Mouse (Mus musculus): ENCODE data around the gene Nbr1. TPM values are rescaled to one million over a fixed set of nuclear protein-coding genes. Genes with fewer than 3 reads are reported as not detected.
A peak's percentile ranks its signal among the peaks of the same experiment; 100 is the strongest.

The Nbr1 gene
- polyA plus RNA-seq, 1 experiment, result 107 TPM

DNA sequence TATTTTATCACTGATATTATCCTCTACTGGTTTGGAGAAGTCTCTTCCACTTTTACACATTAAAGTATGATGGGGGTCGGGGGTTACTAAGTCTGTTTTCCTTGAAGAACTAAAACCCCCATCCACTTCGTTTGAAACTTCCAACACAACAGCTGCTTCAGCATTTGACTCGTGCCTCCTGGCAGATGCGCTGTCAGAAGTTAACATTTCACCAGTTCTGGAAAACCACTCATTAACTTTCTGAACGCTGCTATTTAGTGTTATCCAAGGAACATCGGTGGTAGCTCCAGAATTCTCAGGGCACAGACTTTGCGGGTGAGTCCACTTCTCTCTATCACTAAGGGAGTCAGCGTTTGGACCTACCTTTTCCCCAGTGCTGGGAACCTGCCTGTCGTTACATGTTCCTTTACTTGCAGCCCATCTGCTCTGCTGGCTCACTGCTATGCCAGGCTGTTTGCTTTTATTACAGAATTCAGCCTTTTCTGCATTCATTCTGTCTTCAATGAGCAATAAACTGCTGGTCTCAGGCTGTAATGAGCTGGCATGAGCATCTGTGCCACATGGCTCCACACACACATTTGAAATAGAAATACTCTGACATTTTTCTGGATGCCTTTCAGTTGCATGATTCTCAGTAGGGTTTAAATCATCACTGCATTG, 25.9 kb upstream of the Nbr1 start:
- WGBS, result 57% methylated on average over 9 of the region's 9 CpGs
- no peak overlapping the region for H3K4me3 ChIP-seq (ENCODE audit: insufficient read depth, low read depth, low read length)
- H3K4me1 ChIP-seq (ENCODE audit: control insufficient read depth, insufficient read depth, low read length), result peaks cover 4% of the 10 kb centered on the region; the same call in 1 of the 2 replicates
- DNase-seq, result peak; percentile 80
- no peak overlapping the region for H3K27ac ChIP-seq (ENCODE audit: insufficient read depth, low read depth, low read length)
- H3K27me3 ChIP-seq (replicated peaks; ENCODE audit: control insufficient read depth, insufficient read depth, low read length), result no peaks in the 10 kb centered on the region
- TF ChIP-seq POLR2A (IDR thresholded peaks at IDR 0.05; ENCODE audit: low read depth, low read length) (no peak), CTCF (conservative IDR thresholded peaks at IDR 0.05; ENCODE audit: insufficient read depth, insufficient read length, low read depth, low read length) (no peak)
- no peaks in the 10 kb centered on the region for H3K36me3 ChIP-seq (ENCODE audit: control insufficient read depth, insufficient read depth, low read length)

DNA sequence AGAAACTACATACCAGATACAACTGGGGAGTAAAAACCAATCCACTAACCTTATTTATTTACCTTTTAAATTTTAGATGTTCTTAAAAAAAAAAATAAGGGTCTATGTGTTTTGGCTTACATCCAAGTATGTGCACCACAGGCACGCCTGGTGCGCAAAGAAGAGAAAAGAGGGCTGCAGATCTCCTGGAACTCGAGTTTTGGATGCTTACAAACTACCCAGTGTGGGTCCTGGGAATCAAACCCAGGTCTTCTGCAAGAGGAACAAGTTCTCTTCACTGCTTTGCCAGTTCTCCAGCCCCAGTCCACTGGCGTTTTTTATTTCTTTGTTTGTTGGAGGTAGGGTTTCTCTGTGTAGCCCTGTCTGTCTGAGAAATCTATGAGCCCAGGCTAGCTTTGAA, 25.3 kb upstream of the Nbr1 start:
- Histone ChIP-seq H3K27me3 (replicated peaks; ENCODE audit: control insufficient read depth, insufficient read depth, low read length) (no peaks in the 10 kb centered on the region), H3K27ac (ENCODE audit: insufficient read depth, low read depth, low read length) (no peak overlapping the region), H3K36me3 (ENCODE audit: control insufficient read depth, insufficient read depth, low read length) (no peaks in the 10 kb centered on the region), H3K4me3 (ENCODE audit: insufficient read depth, low read depth, low read length) (no peak overlapping the region), H3K4me1 (ENCODE audit: control insufficient read depth, insufficient read depth, low read length) (peaks cover 4% of the 10 kb centered on the region; the same call in 1 of the 2 replicates)
- WGBS, result 83% methylated on average over 4 of the region's 4 CpGs
- DNase-seq, result no peak
- no peak for TF ChIP-seq CTCF (conservative IDR thresholded peaks at IDR 0.05; ENCODE audit: insufficient read depth, insufficient read length, low read depth, low read length)
- no peak for TF ChIP-seq POLR2A (IDR thresholded peaks at IDR 0.05; ENCODE audit: low read depth, low read length)

DNA sequence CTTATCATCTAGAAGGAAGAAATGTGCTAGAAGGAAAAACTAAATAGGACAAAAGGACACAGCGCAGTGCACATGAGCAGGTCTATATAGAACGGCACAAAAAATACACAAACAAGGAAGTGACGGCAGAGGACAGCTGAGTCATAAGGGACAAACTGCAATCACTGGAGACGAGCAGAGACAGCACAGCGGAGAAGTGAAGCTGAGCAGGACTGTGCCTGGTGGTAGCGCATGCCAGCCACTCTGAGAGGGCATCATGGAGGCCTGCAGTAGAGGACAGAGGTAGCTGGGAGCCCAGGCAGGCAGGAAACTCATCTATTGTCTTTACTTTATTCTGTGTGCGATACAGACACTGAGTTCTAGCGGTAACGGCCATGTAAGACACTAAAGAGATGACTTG, 8.4 kb upstream of the Nbr1 start:
- no peak overlapping the region for H3K4me3 ChIP-seq (ENCODE audit: insufficient read depth, low read depth, low read length)
- H3K36me3 ChIP-seq (ENCODE audit: control insufficient read depth, insufficient read depth, low read length), result no peaks in the 10 kb centered on the region
- TF ChIP-seq CTCF (conservative IDR thresholded peaks at IDR 0.05; ENCODE audit: insufficient read depth, insufficient read length, low read depth, low read length), result no peak
- no peak for TF ChIP-seq POLR2A (IDR thresholded peaks at IDR 0.05; ENCODE audit: low read depth, low read length)
- H3K27ac ChIP-seq (ENCODE audit: insufficient read depth, low read depth, low read length), result no peak overlapping the region
- WGBS, result 83% methylated on average over 9 of the region's 9 CpGs
- DNase-seq, result no peak
- H3K4me1 ChIP-seq (ENCODE audit: control insufficient read depth, insufficient read depth, low read length), result no peaks in the 10 kb centered on the region
- no peaks in the 10 kb centered on the region for H3K27me3 ChIP-seq (replicated peaks; ENCODE audit: control insufficient read depth, insufficient read depth, low read length)

DNA sequence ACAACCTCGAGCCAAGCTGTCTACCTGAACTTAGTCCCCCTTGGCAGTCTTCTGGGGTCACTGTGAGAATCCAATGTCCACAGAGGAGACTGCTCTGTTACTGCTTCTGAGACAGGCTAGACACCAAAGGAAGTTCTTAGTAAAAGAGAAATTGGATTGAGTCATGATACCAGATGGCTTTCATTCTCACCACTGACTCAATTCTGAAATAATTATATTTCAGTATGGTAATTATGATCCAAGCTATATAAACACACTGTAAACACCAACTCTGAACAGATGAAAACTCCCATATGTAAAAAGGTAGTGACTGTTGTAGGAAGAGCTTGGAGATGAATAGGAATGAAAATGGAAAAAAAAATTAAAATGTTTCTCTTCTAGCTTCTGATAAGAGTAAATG, 7.8 kb upstream of the Nbr1 start:
- no peaks in the 10 kb centered on the region for H3K4me1 ChIP-seq (ENCODE audit: control insufficient read depth, insufficient read depth, low read length)
- no peaks in the 10 kb centered on the region for H3K36me3 ChIP-seq (ENCODE audit: control insufficient read depth, insufficient read depth, low read length)
- 46% methylated on average over 1 of the region's 1 CpGs for WGBS
- H3K27me3 ChIP-seq (replicated peaks; ENCODE audit: control insufficient read depth, insufficient read depth, low read length), result no peaks in the 10 kb centered on the region
- no peak overlapping the region for H3K27ac ChIP-seq (ENCODE audit: insufficient read depth, low read depth, low read length)
- H3K4me3 ChIP-seq (ENCODE audit: insufficient read depth, low read depth, low read length), result no peak overlapping the region
- TF ChIP-seq CTCF (conservative IDR thresholded peaks at IDR 0.05; ENCODE audit: insufficient read depth, insufficient read length, low read depth, low read length), result no peak
- no peak for TF ChIP-seq POLR2A (IDR thresholded peaks at IDR 0.05; ENCODE audit: low read depth, low read length)
- DNase-seq, result peak; percentile 31

GRCm38 (mm10) chr11:101548526-101548925, 3.4 kb upstream of the Nbr1 start:
- Histone ChIP-seq H3K27me3 (replicated peaks; ENCODE audit: control insufficient read depth, insufficient read depth, low read length) (no peaks in the 10 kb centered on the region), H3K27ac (ENCODE audit: insufficient read depth, low read depth, low read length) (no peak overlapping the region), H3K4me3 (ENCODE audit: insufficient read depth, low read depth, low read length) (no peak overlapping the region), H3K36me3 (ENCODE audit: control insufficient read depth, insufficient read depth, low read length) (no peaks in the 10 kb centered on the region), H3K4me1 (ENCODE audit: control insufficient read depth, insufficient read depth, low read length) (no peaks in the 10 kb centered on the region; the same call in 1 of the 2 replicates)
- TF ChIP-seq CTCF (conservative IDR thresholded peaks at IDR 0.05; ENCODE audit: insufficient read depth, insufficient read length, low read depth, low read length), result no peak
- no peak for TF ChIP-seq POLR2A (IDR thresholded peaks at IDR 0.05; ENCODE audit: low read depth, low read length)
- DNase-seq, result no peak

DNA sequence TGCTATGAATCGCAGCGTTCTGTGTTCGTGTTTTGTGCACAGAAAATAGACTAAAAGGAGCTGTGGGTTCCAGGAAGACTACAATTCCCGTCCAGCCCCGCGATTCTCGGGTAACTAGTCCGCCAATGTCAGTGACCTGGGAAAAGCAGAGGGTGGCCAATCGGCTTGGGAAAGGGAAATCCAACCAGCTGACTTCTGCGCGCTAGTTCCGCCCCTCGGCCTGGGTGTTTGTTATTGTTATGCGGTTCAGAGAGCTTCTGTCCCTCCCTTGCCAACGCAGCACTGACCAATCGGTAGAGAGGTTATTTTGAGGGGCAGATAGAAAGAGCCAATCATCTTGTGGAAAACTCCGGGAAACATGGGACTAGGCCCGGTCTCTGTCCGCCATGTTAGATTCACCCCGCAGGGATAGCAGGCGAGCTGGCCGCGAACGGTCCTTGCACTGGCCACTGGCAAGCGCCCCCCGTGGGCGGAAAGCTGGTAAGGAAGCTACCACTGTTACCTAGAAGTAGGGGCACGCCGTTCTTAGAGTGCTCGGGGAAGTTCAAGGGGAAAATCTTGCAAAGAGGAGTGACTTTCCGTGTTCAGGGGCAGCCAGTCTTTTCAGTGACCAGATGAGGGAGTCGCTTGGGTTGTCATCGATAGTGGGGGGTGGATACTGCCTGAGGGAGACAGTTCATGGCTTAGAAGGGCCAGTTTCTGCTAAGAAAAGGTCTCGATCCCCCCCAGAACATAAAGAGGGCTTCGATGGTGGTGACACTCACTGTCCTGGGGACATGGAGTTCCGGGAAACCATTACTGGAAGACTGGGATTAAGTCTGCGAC, 739 bp downstream of the Nbr1 start:
- Histone ChIP-seq H3K27me3 (replicated peaks; ENCODE audit: control insufficient read depth, insufficient read depth, low read length) (no peaks in the 10 kb centered on the region), H3K27ac (ENCODE audit: insufficient read depth, low read depth, low read length) (peak overlapping the region; percentile 100), H3K36me3 (ENCODE audit: control insufficient read depth, insufficient read depth, low read length) (no peaks in the 10 kb centered on the region; the same call in 1 of the 2 replicates), H3K4me1 (ENCODE audit: control insufficient read depth, insufficient read depth, low read length) (no peaks in the 10 kb centered on the region; the same call in 1 of the 2 replicates), H3K4me3 (ENCODE audit: insufficient read depth, low read depth, low read length) (peak overlapping the region; percentile 92)
- no peak for TF ChIP-seq CTCF (conservative IDR thresholded peaks at IDR 0.05; ENCODE audit: insufficient read depth, insufficient read length, low read depth, low read length)
- TF ChIP-seq POLR2A (IDR thresholded peaks at IDR 0.05; ENCODE audit: low read depth, low read length), result peak; percentile 85
- under 1% methylated on average over 37 of the region's 37 CpGs for WGBS
- DNase-seq, result peak; percentile 100

DNA sequence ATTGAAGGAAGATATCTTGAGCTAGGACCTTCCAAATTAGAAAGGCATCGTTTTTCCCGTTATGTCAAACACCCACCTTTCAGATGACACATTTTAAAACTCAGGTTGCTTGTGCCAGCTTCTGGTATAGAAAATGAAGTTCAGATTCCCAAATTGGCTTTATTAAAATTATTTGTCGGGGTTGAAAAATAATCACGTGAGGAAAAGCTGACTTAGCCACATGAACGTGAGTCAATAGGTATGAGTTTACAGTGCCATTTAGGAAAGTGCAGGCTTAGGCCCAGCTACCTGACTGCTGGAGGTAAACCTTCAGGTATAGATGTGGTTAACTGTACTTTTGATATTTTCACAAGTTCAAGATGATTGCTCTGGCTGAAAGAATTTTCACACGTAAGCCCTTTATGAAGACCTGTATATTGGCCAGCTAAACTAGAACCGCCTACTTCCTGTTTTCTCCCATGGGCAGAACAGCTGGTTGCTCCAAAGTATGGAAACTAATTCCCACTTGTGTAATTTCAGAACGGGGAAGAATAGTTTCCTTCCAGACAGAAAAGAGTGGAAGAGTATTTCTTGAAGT, 1.5 kb downstream of the Nbr1 start:
- TF ChIP-seq CTCF (conservative IDR thresholded peaks at IDR 0.05; ENCODE audit: insufficient read depth, insufficient read length, low read depth, low read length) (no peak), POLR2A (IDR thresholded peaks at IDR 0.05; ENCODE audit: low read depth, low read length) (no peak)
- no peaks in the 10 kb centered on the region for H3K27me3 ChIP-seq (replicated peaks; ENCODE audit: control insufficient read depth, insufficient read depth, low read length)
- peak overlapping the region; percentile 92 for H3K4me3 ChIP-seq (ENCODE audit: insufficient read depth, low read depth, low read length)
- H3K27ac ChIP-seq (ENCODE audit: insufficient read depth, low read depth, low read length), result peak overlapping the region; percentile 89
- no peaks in the 10 kb centered on the region; the same call in 1 of the 2 replicates for H3K36me3 ChIP-seq (ENCODE audit: control insufficient read depth, insufficient read depth, low read length)
- peak; percentile 38 for DNase-seq
- 2% methylated on average over 8 of the region's 8 CpGs for WGBS
- H3K4me1 ChIP-seq (ENCODE audit: control insufficient read depth, insufficient read depth, low read length), result no peaks in the 10 kb centered on the region; the same call in 1 of the 2 replicates

All from kidney, adult 2 months (tissue).